Mouse (Mus musculus): ENCODE results near the gene Casc3.

Casc3 gene

DNA sequence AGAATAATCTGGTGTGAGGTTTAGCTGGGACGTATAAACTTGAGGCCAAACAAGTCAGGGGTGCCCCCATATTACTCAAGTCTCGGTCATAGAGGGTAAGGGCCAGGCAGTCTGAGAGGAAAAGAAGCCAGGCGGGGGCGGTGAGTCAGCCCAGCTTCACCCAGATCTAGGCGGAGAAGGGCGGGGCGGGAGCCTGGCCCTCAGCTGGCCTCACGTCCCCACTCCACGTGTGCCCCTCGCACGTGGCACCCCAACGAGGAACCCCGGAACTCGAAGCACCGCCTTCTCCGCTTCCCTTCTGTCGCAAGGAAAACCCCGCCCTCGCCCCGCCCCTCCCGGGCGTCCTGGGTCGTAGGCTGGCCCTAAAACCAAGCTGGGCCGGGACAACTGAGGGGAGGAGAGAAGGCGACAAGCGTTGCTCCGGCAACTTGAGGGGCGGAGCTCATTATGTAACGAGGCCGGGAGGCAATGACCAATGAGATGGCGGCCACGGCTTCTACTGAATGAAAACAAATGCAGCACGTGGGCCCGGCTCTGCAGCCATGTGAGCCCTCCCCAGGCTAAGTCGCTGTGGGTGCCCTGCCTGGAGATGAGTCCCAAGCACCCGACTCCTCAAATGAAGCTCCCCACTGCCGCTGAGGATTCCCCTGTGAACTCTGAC is 30.9 kb upstream of the Casc3 start:
- peak; percentile 100 for DNase-seq

DNA sequence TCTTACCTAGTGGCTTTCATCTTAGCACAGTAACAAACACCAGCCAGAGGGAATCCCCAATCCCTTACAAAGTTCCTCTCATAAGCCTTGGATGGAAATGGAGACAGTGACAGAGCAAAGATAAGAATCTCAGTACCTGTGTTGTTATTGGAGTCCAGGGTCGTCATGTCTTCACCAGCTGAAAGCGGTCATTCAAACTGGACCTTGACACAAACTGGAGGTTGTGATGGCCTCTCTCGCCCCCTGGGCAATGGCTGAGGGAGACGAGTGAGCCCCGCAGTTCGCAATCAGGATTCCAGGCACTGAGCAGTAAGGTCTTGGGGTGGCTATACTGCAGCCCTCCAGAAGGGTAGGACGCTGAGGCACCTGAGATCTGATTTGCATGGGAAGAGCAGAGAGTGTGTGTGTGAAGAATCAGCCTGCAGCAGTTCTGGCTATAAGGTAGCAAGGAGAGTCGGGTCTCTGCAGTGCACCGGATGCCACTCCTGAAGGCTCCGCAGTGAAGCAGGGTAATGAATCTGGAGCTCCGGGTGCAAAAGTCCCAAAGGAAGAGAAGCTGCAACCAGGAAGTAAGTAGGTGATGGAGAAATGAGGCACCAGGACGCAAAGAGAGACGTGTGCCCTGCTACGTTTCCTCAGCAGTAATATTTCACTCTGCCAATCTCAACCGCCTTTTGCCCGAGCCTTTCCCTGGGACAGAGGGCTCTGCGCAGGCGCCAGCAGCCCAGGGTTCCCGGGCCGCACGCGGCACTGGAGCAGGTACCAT is 29.9 kb upstream of the Casc3 start, which contains the start of gene Nr1d1:
Nr1d1 (minus strand) TSS at position 752 of the 766 bp plus-strand sequence.
- DNase-seq, result no peak

DNA sequence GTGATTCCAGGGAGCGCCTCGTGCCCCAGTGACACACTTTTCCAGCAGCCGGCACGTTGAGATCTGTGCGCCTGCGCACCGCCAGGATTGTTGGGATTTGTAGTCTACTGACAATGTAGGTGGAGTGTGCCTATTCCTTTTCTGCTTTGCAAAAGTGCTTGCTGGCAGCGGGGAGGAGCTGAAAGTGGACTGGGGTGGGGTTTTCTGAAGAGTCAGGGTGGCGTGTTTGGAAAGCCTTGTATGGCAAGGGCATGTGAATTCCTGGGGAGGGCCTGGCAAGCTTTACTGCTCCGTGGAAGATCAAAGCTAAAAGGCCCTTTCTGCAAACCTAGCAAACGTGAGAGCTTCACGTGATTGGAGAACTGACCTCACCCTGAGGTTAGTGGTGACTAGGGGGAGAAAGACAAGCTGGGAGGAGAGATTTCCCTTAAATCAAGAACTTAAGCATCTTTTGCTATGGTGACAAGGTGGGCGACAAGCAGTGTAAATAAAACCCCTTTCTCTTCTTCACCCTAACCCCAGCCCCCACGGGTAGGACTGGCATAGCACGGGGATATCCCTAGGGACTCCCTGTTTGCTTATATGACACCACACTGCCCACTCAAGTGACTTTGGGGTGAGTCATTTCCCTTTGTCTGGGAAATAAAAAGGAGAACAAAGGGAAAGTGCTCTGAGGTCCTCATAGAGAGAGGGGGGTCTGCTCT is 29.2 kb upstream of the Casc3 start:
- peak; percentile 100 for DNase-seq

DNA sequence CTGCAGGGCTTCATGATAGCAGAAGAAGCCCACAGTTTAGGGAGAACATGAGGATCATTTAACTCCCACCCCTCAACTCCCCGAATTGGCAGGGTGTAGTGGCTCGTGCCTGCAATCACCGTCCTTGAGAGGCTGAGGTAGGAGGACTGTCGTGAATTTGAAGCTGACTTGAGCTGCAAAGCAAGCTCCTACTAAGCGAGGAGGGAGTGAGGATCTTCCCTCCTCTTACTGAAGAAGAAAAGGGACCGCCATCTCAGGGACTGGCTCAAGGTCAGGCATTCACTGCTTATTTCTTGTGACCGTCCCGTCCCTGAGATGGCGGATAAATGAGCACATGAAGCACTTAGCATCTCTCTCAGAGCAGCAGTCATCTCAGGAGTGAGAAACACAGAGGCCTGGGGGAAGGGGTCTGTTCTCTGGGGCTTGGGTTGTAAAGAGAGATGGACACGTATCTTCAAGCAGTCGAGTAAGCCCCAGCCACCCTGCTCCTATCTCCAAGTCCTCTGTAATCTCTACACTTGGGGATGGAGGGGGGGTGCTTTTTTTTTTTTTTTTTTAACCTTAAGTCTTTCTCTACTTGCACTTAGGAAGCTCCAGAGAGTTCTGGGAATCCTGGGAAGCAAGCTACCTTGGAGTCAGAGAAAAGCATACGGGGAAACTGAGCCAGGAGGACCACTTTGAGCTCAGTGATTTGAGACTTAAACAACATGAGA is 28.5 kb upstream of the Casc3 start:
- DNase-seq, result no peak

DNA sequence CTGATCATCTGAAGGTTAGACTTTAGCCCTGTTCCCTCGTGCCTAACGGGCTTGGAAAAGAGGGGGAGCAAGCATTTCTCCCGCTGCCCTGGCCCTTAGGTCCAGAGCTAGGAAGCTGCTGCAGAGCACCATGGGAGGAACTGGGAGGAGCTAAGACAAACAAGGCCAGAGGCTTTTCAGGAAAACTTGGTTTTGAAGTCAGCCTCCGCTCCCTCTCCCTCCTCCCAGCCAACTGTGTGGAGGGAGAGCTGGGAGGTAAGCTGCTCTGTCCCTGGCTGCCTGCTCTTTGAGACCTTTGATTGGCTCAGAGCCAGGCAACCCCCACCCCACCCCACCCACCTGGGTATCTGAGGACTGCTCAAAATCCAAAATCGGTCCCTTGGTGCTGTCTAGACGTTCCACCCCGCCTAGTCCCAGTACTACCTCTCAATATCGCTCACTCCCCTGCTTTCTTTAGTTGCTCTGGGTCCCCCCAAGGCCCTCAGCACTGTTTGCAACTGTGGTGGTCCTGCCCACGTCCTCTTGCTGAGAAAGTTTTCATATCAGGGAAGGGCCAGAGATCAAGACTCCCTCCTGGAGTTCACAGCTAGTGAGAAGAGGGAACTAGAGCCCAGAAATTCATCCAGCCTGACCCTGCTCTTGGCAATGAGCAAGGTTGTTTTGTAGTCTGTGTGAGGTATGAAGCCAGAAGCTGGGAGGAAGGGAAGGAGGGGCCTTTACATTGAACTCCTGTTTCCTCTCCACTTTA is 27.7 kb upstream of the Casc3 start:
- no peak for DNase-seq

DNA sequence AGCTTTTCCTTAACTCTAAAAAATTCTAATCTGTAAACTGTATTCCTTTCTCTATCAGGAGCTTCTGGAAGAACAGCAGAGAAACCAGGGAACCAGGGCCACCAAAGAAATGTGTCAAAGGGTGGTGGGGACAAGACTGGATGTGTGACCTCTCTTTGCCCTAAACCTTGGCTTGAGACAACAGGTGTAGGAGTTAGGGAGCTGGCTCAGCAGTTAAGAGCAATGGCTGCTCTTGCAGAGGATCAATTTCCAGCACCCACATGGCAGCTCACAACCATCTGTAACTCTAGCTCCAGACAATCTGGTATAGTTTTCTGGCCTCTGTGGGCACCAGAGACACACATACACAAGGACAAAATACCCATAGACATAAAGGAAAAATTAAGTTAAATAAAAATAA is 26.8 kb upstream of the Casc3 start:
- DNase-seq, result no peak

DNA sequence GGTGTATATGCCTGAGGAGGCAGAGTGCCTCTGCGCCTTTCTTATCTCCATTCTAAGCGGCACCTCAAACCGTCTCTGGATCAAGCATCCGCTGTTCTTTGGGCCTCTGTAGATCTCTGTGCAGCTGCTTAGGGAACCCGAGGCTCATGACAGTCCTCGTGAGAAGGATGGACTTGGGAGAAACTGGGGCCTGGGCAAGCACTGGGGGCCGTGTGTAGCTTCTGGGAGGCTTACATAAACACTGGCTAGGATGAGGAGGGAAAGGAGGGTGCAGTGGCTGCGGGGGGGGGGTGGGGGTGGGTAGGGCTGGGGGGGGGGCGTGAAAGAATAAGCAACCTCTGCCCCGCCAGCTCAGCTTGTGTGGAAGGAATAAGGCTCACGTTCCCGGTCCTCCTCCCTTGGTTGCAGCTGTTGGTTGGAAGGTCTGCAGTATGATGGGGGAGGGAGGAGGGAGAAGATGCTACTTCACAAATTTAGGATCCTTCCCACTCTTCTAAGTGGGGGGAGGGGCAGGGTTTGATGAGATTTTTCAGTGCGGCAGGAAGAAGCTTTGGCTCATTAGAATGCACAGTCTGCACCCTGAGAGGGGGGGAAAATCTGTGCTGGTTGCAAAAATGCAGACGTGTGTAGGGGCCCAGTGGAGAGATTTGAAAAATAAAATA is 22.7 kb upstream of the Casc3 start:
- peak; percentile 68 for DNase-seq

DNA sequence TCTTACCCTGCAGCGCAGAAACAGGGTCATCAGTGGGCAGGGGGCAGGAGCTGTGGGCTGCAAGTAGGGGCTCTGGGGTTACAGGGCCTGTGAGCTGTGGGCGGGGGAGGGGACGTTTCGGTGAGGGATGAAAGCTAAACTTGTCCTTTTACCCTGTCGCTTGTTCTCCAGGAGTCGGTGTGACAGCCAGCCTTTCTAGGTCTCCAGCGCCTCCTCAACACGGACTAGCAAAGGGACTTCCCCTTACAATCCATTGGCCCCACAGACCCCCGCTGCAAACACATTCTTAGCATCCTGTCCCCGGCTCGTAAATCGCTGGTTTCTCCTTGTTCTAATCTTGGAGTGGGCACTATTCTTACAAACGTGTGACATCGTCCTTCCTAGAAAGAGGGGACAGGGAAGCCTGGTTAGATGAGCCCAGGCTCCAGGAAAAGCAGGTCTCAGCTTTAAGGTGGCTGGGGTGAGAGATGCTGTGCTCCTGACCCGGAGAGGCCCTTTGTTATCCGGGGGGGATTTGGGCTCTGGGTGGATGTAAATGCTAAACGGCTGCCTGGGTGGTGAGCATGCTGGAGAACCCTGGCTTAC is 22.0 kb upstream of the Casc3 start:
- DNase-seq, result peak; percentile 64

DNA sequence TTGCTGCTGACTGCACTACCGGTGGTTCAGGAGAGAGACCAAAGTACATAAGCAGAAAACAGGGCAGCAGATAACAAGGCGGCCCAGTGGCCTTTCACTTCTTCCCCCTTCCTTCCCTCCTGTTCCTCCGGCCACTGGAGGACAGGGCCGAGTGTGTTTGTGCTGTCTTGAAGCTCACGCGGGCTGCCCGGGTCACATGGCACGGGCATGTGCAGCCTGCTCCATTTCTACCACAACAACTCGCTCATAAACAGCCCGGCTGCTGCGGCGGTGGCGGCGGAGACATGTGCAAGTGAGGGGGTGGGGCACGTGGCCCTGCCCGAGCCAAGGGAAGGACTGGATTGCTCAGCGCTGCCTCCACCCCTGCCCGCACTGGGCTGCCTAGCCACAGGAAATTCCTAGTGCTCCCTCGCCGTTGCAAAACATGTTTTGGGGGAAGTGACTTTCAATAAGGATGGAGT is 21.4 kb upstream of the Casc3 start:
- DNase-seq, result peak; percentile 99

DNA sequence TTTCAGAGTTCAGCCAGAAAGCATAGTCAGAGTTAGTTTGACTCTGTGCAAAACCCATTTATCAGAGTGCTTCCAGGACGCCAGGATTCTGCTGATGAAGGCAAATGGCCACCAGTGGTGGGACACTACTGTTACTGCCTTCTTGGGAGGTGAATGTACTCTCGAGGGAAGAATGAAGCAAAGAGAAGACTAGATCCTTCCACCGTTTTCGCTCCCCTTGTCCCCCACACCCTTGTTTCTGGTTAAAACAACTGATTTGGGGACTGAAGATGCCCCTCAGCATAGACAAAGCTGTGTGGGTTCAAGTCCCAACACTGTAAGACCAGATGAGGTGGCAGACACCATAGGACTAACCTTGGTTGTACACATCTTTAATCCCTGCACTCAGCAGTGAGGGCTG is 20.6 kb upstream of the Casc3 start:
- no peak for DNase-seq

DNA sequence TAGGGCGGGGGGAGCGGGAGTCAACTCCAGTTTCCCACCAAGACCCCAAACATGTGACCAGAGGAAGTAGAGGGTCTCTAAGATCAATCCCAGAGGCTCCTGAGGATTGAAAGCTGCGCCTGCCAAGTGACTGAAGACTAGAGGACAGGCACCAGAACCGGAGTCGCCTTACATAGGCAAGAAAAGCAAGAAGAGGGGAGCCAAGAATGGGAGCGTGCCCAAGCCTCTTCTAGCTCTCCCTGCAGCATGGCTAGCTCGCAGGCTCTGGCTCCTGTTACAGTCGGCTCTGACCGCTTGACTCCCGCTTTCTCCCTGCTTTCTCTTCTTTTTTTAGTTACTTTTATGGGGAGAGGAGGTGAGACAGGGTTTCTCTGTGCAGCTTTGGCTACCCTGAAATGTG is 19.5 kb upstream of the Casc3 start:
- DNase-seq, result peak; percentile 59

DNA sequence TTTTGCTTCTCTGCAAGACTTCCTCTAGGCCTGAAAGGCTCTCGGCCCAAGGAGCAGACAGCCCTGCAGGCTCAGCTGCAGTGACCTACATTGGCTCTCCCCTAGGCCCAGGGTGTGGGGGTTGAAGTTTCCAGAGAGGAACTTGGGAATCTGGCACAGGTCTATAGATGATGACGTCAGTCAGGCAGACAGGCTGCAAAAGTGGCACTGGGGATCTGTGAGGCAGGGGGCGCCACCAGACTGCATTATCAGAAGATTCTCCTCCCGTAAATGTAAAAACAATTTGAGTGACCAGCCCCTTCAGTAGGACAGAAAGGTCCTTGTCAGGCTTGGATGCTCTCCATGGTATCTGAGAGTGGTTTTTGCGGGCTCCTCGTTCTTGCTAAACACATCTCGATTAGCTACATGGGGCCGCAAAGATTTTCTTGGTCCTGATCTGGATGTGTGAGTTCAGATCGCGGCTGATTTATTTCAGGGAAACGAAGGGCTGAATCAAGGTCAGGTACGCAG is 18.9 kb upstream of the Casc3 start:
- DNase-seq, result peak; percentile 87

DNA sequence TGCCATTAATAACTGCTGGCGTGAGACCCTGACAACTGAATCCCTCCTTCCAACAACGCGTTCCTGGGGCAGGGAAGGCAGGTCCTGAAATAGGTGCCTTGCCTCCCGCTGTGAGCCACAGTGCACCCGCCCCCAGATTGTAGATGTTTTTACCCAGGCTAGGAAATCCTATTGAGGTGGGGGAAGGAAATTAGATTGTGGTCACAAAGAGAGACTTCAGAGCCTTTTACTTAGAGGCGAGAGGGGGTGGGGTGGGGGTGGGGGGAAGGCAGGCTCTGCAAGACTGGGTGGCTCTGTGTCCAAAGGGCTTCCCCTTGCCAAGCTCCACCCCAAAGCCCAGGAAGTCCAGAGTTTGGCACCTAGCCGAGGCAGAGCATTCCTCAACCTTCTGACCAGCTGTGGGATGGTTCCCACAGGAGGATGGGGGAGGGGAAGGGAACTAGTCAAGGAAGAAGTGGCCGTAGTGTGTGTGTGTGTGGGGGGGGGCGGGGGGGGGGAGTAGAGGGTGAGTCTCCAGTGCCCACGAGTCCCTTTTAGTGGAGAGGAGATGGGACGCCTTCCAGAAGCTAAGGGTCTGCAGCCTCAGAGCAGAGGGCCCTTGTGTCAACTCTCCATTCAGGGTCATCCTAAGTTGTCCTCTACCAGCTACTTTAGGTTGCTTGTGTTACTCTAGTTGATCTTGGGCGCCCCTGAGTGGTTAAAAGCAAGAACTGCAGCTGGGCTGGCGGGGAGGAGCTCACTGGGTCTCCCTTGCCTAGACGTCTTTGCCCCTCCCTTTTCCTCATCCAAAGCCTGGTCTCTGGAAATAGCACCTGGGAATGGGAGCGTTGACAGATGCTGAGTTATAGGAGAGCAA is 18.1 kb upstream of the Casc3 start:
- DNase-seq, result peak; percentile 95

DNA sequence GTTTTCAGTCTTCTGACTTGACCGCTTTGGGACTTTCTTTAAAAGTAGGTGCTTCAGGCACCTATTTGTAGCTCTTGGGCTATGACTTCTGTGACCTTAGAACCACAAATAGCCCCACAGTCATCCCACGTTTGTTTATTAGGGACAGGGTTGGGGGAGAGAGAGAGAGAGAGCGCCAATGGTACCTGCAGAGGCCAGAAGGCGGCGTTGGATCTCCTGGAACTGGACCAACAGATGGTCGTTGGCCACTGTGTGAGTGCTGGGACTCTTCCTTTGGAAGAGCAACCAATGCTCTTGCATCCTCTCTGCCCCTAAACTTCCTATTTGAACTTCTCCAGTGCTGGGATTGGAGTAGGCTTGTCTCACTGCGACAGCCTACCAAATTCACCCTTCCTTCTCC is 17.5 kb upstream of the Casc3 start:
- no peak for DNase-seq

DNA sequence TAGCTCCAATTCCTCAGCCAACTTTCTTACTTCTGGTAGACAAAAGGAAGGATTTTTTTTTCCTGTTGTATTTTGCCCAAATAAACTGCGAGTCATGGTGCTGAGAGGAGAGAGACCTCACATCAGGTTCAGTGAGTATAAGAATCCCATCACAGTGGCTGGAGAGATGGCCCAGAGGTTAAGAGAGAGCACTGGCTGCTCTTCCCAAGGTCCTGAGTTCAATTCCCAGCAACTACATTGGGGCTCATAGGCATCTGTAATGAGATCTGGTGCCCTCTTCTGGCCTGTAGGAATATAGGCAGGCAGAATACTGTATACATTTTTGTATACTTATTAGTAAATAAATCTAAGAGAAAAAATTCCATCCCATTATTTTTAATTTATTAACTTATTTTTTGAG is 17.0 kb upstream of the Casc3 start:
- DNase-seq, result no peak

DNA sequence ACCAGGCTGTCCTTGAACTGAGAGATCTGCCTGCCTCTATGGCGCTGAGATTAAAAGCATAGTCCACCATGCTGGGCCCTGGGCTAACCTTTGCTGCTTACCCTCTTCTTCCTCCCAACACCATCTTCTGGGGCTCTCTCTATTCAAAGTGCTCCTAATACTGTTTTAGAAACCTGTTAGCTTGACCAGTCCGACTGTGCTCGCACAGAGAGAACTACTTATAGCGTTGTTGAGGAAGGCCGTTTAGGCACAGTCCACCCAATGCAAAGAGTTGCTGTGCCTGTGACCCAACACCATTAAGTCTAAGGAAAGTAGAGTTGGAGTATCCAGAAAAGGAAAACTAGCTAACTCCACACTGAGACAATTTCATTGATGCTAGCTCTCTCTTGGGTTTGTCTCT is 16.6 kb upstream of the Casc3 start:
- DNase-seq, result peak; percentile 35

DNA sequence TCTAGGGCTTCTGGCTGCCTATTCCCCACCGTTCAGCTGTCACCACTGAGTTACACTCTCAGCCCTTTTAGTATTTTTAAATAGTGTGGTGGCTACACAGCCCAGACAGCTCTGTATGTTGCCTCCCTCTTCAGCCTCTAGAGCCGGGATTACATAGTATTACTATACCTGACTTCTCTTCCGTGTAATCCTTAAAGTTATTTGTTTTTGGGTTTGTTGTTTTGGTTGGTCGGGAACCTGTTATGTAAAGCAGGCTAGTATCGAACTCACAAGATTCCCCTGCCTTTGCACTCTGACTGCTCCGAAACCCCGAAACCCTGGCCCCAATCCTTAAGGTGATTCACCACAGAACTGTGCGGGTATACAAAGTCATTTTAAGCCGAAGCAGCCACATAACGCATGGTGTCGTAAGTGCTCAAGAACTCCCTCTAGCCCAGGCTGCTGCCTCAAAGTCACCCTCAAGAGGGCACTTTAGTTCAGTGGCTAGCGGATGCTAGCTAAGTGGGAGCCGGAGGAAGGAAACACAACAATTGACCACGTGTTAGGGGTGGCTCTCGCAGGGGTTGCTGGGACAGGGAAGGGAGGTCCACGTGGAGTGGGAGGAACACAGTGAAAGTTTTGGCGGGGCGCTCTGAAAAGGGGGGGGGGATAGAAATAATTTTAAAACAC is 16.0 kb upstream of the Casc3 start:
- DNase-seq, result peak; percentile 88

DNA sequence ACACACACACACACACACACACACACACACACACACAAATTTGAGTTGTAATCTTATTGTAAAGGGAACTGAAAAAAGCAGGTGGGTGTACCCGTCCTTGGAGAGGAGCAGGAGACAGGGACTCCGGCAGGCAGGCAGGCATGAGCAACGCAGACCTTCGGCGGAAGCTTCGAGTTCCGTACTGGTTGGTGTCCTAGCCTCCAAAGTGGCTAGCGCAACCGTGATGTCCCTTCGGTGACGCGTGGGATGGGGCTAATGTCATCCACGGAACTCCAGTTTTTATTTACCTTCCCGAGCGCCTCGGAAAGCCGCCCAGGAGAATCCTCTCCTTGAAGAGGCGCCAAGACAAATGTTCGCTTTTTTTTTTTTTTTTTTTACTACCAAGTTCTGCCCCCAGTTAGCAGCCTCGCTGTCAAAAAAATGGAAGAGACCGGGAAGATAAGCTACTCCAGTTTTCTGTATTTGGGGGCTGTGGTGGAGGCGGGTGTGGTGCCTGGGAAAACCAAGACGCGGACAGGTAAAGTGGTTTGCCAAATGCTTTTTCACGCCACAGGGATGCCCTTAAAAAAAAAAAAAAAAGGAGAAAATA is 15.4 kb upstream of the Casc3 start:
- peak; percentile 58 for DNase-seq

DNA sequence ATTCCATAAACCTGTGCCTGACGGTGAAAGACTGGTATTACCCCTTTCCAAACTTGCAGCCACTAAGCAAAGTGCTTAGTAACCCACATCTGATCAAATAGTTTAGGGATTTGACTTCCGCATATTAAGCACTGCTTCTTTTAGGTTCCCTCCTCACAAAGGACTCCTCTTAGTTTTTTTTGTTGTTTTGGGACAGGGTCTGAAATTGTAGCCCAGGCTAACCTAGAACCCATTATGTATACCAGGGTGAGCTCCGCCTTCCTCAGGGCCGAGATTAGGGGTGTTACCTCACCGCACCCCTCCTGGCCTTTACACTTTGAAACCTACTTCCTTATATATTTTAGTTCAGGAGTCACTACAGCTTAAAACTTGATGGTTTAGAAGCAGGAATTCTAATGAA is 14.9 kb upstream of the Casc3 start:
- DNase-seq, result peak; percentile 19
